Mouse (Mus musculus) liver, embryonic 14.5 days (tissue): ENCODE data around the gene Mindy4. TPM values are rescaled to one million over a fixed set of nuclear protein-coding genes. Genes with fewer than 3 reads are reported as not detected.

Experiments
- ATAC-seq: fragments of 200-750 bp; cut with Nextera tagmentation; 2 replicates; pipeline ENCODE4 v1.8.0; 2017; ENCODE audit warnings: moderate number of reproducible peaks, mild to moderate bottlenecking, moderate library complexity; ENCODE audit not compliant: insufficient read depth
- DNase-seq, 3 experiments: peaks; one replicate each; pipeline ENCODE4 v3.0.0-alpha.2; 2012 to 2013; ENCODE audit warnings: low read depth in 3 of 3, low spot score in 3 of 3
- H3K27ac ChIP-seq: fragments of 300-500 bp; sonication (generic); 2 replicates; pipeline ENCODE4 v1.5.1; 2014; ENCODE audit warnings: moderate library complexity, mild to moderate bottlenecking, control low read depth, inconsistent platforms
- H3K27me3 ChIP-seq: fragments of 300-500 bp; sonication (generic); 2 replicates; pipeline ENCODE4 v1.6.1; 2014; ENCODE audit warnings: mild to moderate bottlenecking, low read length, moderate library complexity; ENCODE audit not compliant: control insufficient read depth, insufficient read depth
- H3K36me3 ChIP-seq: fragments of 300-500 bp; sonication (generic); replicated peaks from 2 replicates; pipeline ENCODE4 v1.6.1; 2014; ENCODE audit warnings: low read depth; ENCODE audit not compliant: control insufficient read depth, insufficient read depth
- H3K4me1 ChIP-seq, 2 experiments: fragments of 200-500 bp in 1 of 2; fragments of 300-500 bp in 1 of 2; sonication (generic) in 1 of 2; replicated peaks; 2 replicates each; pipeline ENCODE4 v1.6.1; 2012 to 2014; ENCODE audit warnings: antibody characterized with exemption in 1 of 2, inconsistent platforms in 1 of 2, low read length in 1 of 2; ENCODE audit not compliant: control insufficient read depth in 2 of 2, insufficient read depth in 2 of 2
- H3K4me2 ChIP-seq: fragments of 300-500 bp; sonication (generic); 2 replicates; pipeline ENCODE4 v1.6.1; 2014; ENCODE audit warnings: low read depth, mild to moderate bottlenecking, control low read depth, moderate library complexity
- H3K4me3 ChIP-seq, 2 experiments: fragments of 200-500 bp in 1 of 2; fragments of 300-500 bp in 1 of 2; sonication (generic) in 1 of 2; 2 replicates each; pipeline ENCODE4 v1.5.1; 2012 to 2014; ENCODE audit warnings: low read depth in 2 of 2, low read length in 2 of 2, mild to moderate bottlenecking in 2 of 2, control low read depth in 1 of 2, inconsistent platforms in 1 of 2, moderate library complexity in 1 of 2; ENCODE audit not compliant: insufficient read depth in 1 of 2
- H3K9ac ChIP-seq: fragments of 300-500 bp; sonication (generic); replicated peaks from 2 replicates; pipeline ENCODE4 v1.6.1; 2014; ENCODE audit warnings: mild to moderate bottlenecking, control low read depth, moderate library complexity
- H3K9me3 ChIP-seq: fragments of 300-500 bp; sonication (generic); 2 replicates; pipeline ENCODE4 v1.6.1; 2016; ENCODE audit warnings: low read length, mixed read lengths; ENCODE audit not compliant: control insufficient read depth
- CTCF ChIP-seq: IDR thresholded peaks from 2 replicates; pipeline ENCODE4 v1.5.1; 2016; ENCODE audit warnings: antibody characterized with exemption, low read depth, control low read depth
- EP300 ChIP-seq: IDR thresholded peaks from 2 replicates; pipeline ENCODE4 v1.6.1; 2016; ENCODE audit warnings: antibody characterized with exemption, low read depth
- WGBS: fragments of 180-500 bp; shearing (Covaris S2); extraction: QIAGEN DNeasy Blood & Tissue Kit; methylation state at CpG from one replicate; pipeline ENCODE4 v1.1.7; 2014; ENCODE audit not compliant: insufficient replicate concordance; 5-methylcytosine and 5-hydroxymethylcytosine counted together
- polyA plus RNA-seq, 2 experiments: library from polyadenylated mRNA; depleted of rRNA in 1 of 2; stranded (reverse) in 1 of 2; unstranded in 1 of 2; fragments of >200 nt; fragmentation: Nextera tagmentation in 1 of 2; extraction: Ambion mirVana in 1 of 2; gene quantifications; 2 replicates each; pipeline versions ENCODE4 v1.2.1 to v1.2.3; 2012 to 2014

The Mindy4 gene
- polyA plus RNA-seq, 2 experiments: 0.58 to 0.99 TPM

DNA sequence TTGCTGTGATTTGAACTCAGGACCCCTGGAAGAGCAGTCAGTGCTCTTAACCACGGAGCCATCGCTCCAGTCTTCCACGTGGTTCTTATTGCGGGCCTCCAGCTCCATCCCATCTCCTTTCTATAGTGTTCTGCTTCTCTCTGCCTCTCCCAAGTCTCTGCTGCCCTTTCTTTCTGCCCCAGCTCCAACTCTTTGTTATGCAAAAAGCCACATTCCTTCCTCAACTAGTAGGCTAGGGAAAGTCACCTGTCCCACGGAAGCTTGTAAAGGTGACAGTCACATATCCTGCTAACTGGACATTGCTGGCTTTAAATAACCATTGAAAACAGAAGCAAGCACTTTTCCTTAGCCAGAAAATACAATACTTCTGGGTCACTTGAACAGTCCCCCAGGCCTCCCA lies 33.4 kb upstream of the Mindy4 start:
- TF ChIP-seq EP300: no peak
- no peak for TF ChIP-seq CTCF
- Histone ChIP-seq H3K4me1 (0 out of 4 replicates have a peak, but pooled peaks cover 0 to 2% of the 10 kb centered on the region in 2 experiments), H3K27me3 (no peaks in the 10 kb centered on the region), H3K4me3 (no peak overlapping the region), H3K36me3 (no peaks in the 10 kb centered on the region), H3K27ac (no peak overlapping the region), H3K4me2 (no peak overlapping the region), H3K9me3 (no peaks in the 10 kb centered on the region), H3K9ac (no peak overlapping the region)
- DNase-seq: no peak
- no peak for ATAC-seq
- 56% methylated on average over 5 of the region's 5 CpGs for WGBS

DNA sequence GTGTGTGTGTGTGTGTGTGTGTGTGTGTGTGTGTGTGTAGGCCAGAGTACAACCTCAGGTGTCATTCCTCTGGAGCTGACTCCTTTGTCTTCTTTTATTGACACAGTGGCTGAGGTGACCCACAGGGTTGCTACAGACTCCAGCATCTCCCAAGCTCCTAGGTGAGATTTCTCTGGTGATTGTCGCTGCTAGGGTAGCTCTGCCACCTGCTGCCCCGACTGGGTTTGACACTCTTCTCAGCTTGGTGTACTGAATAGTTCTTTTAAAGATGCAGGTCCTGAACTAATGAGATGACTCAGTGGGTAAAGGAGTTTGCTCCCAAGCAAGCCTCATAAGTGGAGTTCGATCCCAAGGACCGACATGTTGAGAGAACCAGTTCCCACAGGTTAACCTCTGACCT lies 31.5 kb upstream of the Mindy4 start:
- H3K9me3 ChIP-seq: no peaks in the 10 kb centered on the region
- no peaks in the 10 kb centered on the region for H3K27me3 ChIP-seq
- H3K27ac ChIP-seq: no peak overlapping the region
- no peak for DNase-seq
- no peak overlapping the region for H3K4me2 ChIP-seq
- TF ChIP-seq EP300 (no peak), CTCF (no peak)
- ATAC-seq: no peak
- no peak overlapping the region for H3K4me3 ChIP-seq
- H3K9ac ChIP-seq: no peak overlapping the region
- 47% methylated on average over 4 of the region's 4 CpGs for WGBS
- H3K4me1 ChIP-seq: peaks cover 0 to 8% of the 10 kb centered on the region in 2 experiments; a peak in 2 of 4 replicates
- no peaks in the 10 kb centered on the region for H3K36me3 ChIP-seq

GRCm38 (mm10) chr6:55173171-55173570 lies 30.0 kb upstream of the Mindy4 start:
- no peak overlapping the region for H3K4me3 ChIP-seq
- TF ChIP-seq CTCF (no peak), EP300 (no peak)
- H3K36me3 ChIP-seq: no peaks in the 10 kb centered on the region
- peaks cover 0 to 13% of the 10 kb centered on the region in 2 experiments; a peak in 2 of 4 replicates for H3K4me1 ChIP-seq
- no peak overlapping the region for H3K9ac ChIP-seq
- DNase-seq: no peak
- H3K9me3 ChIP-seq: no peaks in the 10 kb centered on the region
- H3K27me3 ChIP-seq: no peaks in the 10 kb centered on the region
- ATAC-seq: no peak
- no peak overlapping the region for H3K4me2 ChIP-seq
- H3K27ac ChIP-seq: no peak overlapping the region
- 61% methylated on average over 10 of the region's 10 CpGs for WGBS

GRCm38 (mm10) chr6:55173941-55174349 lies 29.2 kb upstream of the Mindy4 start:
- DNase-seq (no peak), ATAC-seq (no peak)
- Histone ChIP-seq H3K4me3 (no peak overlapping the region), H3K4me1 (peaks cover 0 to 13% of the 10 kb centered on the region in 2 experiments; a peak in 2 of 4 replicates), H3K9me3 (no peaks in the 10 kb centered on the region), H3K4me2 (no peak overlapping the region), H3K27me3 (no peaks in the 10 kb centered on the region), H3K27ac (no peak overlapping the region), H3K9ac (no peak overlapping the region), H3K36me3 (no peaks in the 10 kb centered on the region)
- TF ChIP-seq EP300 (no peak), CTCF (no peak)
- WGBS: 69% methylated on average over 3 of the region's 3 CpGs

GRCm38 (mm10) chr6:55174741-55175181 lies 28.4 kb upstream of the Mindy4 start, which contains the start of gene Inmt:
Inmt (minus strand) TSS chr6:55175043.
- Histone ChIP-seq H3K9ac (no peak within 1 kb of the TSS), H3K4me1 (peaks cover 0 to 13% of the 10 kb centered on the region in 2 experiments; a peak in 2 of 4 replicates), H3K27me3 (no peaks in the 10 kb centered on the region), H3K27ac (no peak within 1 kb of the TSS), H3K36me3 (no peaks in the 10 kb centered on the region), H3K4me2 (no peak within 1 kb of the TSS), H3K9me3 (no peaks in the 10 kb centered on the region), H3K4me3 (no peak within 1 kb of the TSS)
- ATAC-seq (no peak), DNase-seq (no peak)
- no peak for TF ChIP-seq CTCF
- TF ChIP-seq EP300: no peak
- 23% methylated on average over 1 of the region's 1 CpGs for WGBS
